Mouse (Mus musculus): ENCODE results near the gene Bpifb5. TPM values are rescaled to one million over a fixed set of nuclear protein-coding genes. Genes with fewer than 3 reads are reported as not detected.
"Not testable (repeated sequence)": the region's sequence is repeated elsewhere in the genome, so short reads cannot be mapped to it uniquely, and the experiment has no call there.

The Bpifb5 gene
- not detected for total RNA-seq (2022)

DNA sequence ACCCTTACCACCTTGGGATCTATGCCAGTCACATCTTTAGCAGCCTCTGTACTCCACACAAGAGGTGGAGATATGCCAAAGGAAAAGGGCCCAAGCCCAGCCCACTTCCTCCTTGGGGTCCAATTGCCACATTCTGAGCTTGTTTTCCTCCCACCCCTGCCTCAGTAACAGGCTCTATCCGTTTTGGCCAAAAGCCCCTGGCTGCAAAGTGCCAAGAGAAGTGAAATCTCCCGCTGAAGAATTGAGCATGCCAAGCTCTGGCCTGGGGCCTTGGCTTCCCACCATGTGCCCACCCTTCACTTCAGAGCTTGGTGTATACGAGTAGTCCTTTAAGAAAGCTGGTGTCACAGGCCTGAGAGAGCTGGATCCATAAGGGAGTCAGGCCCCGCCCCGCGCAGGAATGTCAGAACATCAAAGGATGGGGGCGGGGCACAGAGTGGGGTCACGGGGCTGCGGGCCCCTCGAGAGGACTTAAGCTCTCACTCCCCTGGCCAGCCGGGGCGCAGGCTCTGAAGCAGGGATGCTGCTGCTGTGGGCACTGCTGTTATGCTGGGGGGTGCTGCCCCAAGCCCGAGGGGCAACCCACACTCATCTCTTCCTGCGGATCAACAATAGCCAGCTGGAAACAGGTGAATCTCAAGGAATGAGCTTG is at the start of gene Bpifb5:
Bpifb5 (plus strand) TSS at position 478 of the 652 bp plus-strand sequence.
- no peak for DNase-seq (ENCODE audit: low spot score in 2 of 2)

DNA sequence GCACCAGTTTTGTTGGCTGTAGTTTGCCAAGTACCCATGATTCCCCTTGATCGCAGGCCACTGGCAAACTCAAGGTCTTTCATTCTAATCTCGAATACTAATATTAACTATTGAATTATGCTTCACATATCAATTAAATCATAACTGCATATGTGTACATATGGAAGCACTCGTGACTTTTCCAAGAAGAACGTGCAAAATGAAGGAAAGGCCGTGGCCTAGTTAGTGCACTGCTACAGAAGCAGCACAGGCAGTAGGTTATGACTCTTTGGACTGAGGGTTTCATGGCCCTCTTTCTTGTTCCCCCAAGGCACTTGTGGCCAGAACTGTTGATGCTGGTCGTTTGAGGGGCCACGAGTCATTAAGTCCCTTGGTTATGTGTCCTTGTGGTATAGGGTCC is 41.6 kb upstream of the Bpifb5 start:
- not testable (repeated sequence) for DNase-seq (ENCODE audit: low spot score in 2 of 2)

DNA sequence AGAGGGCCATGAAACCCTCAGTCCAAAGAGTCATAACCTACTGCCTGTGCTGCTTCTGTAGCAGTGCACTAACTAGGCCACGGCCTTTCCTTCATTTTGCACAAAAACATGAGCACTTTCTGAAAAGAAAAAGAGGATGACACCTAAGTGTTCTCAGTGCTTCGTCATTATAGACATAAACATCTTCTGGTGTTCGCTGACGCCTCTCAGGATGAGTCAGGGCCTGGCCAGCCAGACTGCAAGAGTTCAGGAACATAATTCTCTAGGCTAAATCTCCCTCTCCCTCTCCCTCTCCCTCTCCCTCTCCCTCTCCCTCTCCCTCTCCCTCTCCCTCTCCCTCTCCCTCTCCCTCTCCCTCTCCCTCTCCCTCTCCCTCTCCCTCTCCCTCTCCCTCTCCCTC is 40.5 kb upstream of the Bpifb5 start:
- not testable (repeated sequence) for DNase-seq (ENCODE audit: low spot score in 2 of 2)

DNA sequence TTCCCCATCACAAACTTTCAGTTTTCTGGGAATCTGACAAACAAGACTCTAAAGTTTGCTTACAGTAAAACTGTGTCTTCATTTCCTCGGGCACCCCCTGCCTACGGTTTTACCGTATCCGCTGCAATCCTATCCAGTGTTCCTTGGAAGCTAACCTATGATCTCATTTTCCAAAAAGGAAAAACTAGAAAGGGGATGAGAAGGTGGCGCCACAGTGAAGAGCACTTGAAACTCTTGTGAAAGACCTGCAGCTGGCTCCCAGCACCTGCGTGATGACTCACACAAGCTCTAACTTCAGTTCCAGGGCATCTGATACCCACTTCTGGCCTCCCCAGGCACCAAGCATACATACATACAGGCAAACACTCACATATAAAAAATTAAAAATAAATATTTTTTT is 38.2 kb upstream of the Bpifb5 start:
- no peak for DNase-seq (ENCODE audit: low spot score in 2 of 2)

DNA sequence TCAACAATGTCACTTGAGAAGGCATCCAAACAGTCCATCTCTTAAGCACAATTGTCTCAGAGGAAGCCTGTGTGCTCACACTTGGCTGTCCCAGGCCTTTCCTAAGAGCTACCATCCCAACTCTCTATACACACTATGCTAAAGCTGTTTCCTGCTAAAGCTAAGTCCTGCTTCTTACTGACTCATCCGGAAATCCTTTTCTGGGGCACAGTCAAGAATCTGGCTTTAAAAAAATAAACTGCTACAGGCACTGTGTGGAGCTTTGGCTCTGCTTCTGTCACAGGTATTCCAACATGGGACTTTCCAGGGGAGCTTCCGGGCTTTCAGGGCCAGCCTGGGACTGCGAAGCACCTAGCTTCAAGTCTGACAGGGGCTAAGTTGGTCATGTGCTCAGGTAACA is 37.8 kb upstream of the Bpifb5 start:
- DNase-seq (ENCODE audit: low spot score in 2 of 2) = no peak

DNA sequence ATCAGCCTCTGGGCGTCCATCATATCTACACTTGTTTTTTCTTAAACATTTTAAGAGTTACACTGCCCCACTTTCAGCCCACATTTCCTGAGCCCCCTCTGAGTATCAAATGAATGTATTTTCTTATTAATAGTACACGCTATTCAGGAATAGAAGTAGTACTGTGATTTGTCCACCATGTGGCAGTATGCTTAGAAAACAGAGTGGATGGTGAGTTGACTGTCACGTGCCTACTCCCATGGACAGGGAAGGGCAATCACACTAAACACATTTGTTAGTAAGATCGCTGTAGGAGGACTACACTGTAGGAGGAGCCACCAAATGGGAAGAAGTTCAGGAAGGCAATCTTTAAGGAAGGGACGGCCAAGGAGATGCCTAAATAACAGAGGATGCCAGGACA is 36.1 kb upstream of the Bpifb5 start:
- DNase-seq (ENCODE audit: low spot score in 2 of 2) = no peak

DNA sequence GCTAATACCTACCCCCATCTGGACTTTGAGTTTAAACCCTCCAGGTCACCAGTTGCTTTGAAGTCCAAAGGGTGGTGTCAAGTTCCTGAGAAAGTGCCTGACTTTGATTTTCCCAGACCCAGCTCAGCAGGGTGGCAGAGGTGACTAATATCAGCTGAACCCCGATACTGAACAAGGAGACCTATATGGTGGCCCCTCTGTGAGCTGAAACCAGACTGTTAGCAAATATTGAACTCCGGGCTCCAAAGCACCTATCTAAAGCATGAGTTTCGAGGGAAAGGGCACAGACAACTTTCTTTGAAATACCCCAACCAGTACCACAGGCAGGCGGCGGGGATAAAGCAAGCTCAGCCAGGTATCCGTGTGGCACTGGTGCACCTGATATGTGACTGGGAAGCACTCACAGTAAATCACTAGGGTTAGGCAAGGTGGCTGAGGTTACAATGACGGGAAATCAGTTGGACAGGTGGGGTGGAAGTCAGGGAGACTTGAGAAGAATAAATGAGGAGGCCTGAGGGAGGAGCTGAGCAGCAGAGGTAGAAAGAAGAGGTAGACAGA is 33.6 kb upstream of the Bpifb5 start:
- no peak for DNase-seq (ENCODE audit: low spot score in 2 of 2)

DNA sequence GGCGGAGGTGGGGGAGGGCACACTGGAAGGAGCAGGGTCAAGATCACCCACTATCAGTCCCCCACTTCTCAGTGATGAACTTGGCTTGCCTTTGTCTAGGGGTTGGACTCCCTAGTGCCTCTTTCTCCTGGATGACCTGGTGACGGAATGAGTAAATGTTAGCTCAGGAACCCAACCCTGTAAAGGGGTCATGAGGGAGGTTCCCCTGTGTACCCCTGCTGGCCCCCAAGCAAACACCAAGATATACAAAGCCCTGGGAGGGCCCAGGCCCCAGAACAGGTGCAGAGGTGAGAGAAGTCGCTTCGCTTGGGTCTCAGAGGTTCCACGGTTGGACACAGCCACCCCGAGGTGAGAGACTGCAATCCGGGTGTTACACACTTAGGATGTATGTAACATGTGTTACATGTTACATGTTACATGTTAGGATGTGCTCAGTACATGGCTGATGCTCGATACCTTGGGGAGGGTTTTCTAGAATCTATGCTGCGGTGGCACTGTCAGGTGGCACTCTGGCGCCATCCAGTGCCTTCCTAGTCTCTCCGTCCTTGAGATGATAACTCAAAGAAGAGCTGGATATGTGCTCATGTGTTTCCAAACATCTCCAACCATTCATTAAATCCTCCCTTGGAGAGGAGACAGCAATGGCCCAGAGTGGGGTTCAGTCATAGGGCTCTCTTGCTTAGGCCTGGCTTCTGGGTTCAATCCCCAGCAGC is 32.8 kb upstream of the Bpifb5 start, which contains the start of gene Bpifb1:
Bpifb1 (plus strand) TSS at position 273 of the 713 bp plus-strand sequence.
- no peak for DNase-seq (ENCODE audit: low spot score in 2 of 2)

DNA sequence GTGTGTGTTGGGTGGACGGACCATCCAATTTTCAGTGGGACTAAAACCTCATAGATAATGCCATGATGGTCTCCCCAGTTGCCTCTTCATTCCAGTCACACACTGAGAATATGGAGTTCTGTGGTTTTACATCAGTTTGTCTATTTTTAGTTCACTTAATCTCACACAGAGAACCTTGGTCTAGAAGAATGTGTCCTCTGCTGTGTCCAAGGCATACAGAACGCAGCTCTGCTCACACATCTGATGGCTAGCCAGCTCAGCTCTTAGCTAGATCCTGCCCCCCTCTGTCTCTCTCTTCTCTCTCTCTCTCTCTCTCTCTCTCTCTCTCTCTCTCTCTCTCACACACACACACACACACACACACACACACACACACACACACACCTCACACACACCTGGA is 31.4 kb upstream of the Bpifb5 start:
- DNase-seq (ENCODE audit: low spot score in 2 of 2) = no peak

DNA sequence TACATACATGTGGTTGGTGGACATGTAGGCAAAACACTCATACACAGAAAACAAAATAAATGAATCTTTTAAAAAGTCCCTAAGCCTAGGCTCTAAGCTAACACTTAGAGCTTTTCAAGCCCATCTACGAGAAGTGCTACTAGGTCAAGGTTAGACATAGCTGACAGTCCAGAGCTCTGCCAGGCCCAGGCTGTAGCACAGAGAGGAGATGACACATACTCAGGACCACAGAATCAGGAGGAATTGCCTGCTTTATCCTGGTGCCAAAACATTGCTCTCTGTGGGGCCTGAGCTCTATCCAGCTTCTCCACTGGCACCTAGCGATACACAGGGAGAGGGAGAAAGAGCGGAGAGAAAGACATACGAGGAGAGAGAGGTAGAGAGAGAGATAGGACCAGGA is 30.5 kb upstream of the Bpifb5 start:
- no peak for DNase-seq (ENCODE audit: low spot score in 2 of 2)

DNA sequence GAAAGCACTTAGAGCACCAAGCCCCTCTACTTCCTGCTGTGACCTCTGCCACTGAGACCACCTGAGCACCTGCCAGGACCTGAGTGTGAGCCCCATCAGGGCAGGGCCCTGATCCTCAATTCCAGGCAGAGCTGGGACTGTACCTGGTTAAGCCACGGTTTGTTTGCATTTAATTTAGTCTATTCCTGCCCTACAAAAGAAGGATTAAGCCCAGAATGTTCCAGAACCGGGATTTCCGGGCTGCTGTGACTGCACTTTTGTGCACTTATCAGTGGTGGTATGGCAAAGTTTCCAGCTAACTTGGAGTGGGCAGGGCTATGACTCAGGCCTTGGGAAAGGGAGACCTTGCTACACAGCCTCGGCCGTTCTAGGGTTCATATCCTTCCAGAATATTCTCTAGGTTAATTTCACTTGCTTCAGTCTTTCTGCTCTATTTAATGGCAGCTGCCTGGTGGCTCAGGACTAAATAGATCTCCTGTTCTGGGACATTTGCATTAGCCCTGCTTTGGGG is 29.5 kb upstream of the Bpifb5 start:
- DNase-seq (ENCODE audit: low spot score in 2 of 2) = no peak

DNA sequence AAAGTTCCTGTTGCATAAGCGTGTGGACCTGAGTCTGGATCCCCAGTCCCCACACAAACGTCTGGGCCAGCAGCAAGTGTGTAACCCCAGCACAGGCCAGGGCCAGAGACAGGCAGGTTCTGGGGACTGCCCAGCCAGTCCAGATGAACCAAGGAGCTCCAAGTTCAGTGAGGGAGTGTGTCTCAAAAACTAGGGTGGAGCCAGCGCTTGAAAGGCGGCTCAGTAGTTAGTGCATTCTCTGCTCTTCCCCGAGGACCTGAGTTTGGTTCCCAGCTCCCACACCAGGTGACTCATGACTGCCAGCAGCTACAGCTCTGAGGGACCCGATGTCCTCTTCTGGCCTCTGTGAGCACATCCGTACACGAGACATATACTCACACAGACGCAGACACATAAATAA is 26.5 kb upstream of the Bpifb5 start:
- no peak for DNase-seq (ENCODE audit: low spot score in 2 of 2)

DNA sequence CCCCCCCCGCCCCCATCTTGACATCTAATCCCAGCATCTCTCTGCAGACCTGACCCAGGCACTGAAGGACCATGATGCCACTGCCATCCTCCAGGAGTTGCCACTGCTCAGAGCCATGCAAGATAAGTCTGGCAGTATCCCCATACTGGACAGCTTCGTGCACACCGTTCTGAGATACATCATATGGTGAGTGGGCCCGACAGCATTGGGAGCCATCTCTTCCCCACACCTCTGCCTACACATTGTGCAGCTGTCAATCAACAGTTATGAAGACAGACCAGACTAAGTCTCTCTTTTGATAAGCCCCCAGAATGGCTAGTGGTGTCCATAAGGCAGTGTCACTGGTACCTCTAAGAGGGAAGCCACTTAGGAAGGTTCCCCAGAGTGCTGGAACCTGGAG is 18.9 kb upstream of the Bpifb5 start:
- DNase-seq (ENCODE audit: low spot score in 2 of 2) = peak in 1 of 2 experiments; percentile 36

DNA sequence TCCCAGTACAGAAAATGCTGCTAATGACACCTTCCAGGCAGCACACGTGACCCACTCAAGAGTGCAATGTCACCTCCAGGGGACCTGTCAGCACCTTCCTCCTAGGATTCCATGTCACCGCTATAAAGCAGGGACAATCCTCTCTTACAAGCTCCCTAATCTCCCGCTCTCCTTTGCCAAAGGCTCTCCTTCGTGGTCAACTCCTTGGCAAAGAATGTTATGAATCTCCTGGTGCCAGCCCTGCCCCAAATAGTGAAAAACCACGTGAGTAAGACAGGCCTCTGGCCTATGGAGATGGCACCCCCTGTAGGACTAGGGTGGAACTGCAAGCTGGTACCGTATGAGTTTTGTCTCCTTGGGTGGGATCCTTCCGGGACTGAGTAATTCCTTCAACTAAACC is 16.6 kb upstream of the Bpifb5 start:
- DNase-seq (ENCODE audit: low spot score in 2 of 2) = no peak

DNA sequence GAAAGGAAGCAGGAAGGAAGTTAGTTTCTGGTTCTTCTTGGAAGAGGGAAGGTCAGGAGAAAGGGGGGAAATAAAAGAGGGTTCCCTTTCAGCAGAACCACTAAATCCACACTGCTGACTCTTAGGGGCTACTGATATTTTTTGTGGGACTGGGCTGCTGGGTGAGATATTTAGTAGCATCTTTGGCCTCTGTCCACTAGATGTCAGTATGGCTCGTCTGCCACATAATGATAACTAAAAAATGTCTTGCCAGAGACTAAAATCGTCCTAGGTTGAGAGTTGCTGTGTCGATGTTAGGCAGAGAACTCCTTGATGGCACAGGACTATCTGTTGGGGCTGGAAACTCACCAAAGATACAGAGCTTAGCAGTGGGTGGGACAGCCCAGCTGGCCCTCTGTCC is 14.4 kb upstream of the Bpifb5 start:
- DNase-seq (ENCODE audit: low spot score in 2 of 2) = no peak

DNA sequence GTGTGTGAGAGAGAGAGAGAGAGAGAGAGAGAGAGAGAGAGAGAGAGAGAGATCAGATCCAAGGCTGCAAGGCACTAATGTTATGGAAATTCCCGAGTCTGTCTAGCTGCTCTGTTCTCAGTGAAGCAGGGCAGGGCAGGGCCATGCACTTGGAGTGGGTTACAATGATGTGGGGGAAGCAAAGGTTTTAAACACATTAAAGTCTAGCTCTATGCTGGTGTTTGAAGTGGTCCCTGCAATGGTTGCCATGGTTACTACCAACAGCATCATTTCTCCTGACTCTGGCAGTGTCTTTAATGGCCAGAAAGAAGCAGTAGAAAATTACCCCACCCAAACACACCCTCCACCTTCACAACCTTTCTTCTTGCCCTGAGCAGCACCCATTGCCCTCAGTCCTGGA is 12.4 kb upstream of the Bpifb5 start:
- no peak for DNase-seq (ENCODE audit: low spot score in 2 of 2)

DNA sequence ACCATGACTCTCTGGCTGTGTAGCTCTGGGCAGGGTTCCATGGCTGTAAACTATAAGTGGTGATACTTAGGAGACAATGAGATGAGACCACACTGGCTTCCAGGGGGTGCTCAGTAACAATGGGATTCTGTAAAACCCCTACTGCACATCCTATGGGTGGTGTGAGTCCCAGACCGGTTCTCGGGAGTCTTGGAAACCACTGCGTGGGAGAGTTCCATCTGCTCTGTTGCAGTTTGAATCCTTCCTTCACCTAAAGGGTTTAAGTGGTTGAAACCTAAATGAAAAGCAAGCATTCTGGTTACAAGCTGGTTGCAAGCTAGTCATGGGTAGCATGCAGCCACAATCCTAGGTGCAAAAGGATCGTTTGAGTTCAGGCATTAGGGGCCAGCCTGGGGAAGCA is 11.7 kb upstream of the Bpifb5 start:
- peak; percentile 42 to 50 for DNase-seq (ENCODE audit: low spot score in 2 of 2)

DNA sequence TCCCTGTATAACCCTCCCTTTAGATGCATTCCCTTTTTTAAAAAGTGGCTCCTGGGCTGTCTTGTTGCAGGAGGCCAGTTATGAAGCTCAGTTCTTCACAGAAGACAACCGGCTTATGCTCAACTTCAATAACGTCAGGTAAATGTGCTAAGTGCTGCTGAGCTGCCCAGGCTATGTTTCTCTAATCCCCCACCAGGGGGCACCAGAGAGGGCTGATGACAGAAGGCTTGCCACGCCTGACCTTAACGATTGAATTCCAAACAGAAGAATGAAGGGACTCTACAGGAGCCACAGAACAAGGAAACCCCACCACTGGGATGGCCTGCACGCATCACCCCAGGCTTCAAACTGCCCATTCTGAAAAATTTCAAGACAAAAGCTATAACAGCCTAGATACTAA is 8.4 kb upstream of the Bpifb5 start:
- peak in 1 of 2 experiments; percentile 50 for DNase-seq (ENCODE audit: low spot score in 2 of 2)

DNA sequence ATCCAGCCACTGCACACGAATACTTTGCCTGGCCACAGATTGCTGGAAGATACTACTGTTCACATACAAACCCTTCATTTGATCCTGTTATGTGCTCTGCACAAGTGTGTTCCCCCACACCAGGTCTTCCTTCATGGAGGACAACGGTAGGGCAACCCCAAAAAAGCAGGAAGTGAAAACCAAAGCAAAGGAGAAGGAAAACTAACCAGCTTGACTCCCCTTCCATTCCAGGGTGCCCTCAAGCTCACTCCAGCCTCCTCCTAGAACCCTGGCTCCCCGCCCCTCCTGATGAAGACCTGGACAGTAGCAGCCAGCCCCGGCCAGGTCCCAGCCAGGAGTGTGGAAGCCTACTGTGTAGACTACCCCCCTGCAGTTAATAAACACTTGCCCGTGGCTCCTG is 3.6 kb upstream of the Bpifb5 start:
- no peak for DNase-seq (ENCODE audit: low spot score in 2 of 2)

DNA sequence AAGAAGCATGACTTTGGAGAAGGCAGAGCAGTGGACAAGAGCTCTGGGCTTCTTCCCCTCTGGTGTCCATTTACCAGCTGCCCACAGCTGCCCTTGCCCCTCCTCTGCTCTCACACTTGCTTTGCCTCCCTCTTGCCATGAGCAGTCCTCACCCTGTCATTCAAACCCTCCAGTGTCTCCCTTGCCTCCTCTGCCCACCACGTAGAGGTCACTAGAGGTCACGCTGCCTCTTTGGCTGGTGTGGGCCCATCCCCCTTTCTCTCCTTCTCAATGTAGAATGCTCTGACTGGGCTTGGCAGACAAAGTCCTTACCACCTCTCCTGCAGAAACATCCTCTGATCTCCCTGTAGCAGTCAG is 353 bp downstream of the Bpifb5 start:
- DNase-seq (ENCODE audit: low spot score in 2 of 2) = no peak

DNA sequence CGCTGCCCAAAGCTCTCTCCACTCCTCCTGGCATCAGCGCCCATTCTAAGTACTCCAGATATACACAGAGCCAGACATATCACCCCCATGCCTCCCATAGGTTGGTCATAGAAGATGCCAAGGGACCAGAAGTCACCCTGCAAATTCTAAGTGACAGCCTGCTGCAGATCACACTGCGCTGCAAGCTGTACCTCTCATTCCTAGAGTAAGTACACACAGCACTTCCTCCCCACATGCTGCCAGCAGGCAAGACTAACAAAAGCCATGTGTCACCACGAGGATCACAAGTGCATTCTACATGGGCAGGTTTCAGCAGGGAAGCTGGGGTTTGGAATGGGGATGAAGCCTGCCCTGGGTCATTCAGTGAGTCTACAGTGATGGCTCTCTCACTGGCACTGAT is 3.4 kb downstream of the Bpifb5 start:
- no peak for DNase-seq (ENCODE audit: low spot score in 2 of 2)

DNA sequence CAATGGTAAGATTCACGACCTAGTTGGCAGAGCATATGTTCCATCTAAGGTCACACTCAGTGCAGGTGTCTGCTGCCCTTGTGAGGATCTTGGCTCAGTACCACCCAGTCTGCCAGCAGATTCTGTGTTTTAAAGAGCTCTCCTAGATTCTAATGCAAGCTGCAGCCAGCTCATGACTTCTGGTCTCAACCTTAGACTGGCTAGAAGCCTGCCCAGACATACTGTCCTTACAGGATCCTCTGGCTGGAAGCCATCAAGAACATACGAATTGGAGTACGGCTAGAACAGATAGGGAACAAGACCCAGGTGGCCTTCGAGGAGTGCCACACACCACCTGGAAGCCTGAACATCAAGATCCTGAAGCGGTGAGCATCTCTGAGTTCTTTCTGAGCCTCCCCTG is 4.3 kb downstream of the Bpifb5 start:
- no peak for DNase-seq (ENCODE audit: low spot score in 2 of 2)

DNA sequence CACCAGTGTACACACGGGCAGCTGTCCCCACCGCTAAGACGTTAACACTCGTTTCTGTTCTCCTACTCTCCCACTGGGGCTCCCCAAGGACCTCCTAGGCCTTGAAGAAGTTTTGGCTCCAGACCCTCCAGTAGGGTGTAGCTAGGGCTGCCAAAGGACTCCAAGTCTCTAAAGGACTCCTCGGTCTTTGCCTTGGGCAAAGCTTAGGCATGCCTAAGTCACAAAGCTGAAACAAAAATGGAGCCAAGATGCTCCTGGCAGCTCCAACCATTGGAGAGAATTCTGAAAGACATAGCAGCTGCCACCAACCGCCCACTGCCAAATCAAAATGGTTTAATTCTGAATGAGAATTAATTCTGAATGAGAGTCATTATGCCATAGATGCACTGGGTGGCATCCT is 9.9 kb downstream of the Bpifb5 start:
- DNase-seq (ENCODE audit: low spot score in 2 of 2) = peak; percentile 46 to 58
